31 mouse cellular contexts compared by ENCODE assay signal in genomic region chr2:38936721-38937378, GRCm38 (mm10). TPM values are rescaled to one million over a fixed set of nuclear protein-coding genes. Genes with fewer than 3 reads are reported as not detected.
A peak's percentile ranks its signal among the peaks of the same experiment; 100 is the strongest.
DNase-seq lines count a peak whose midpoint lies in the region; ATAC-seq and TF ChIP-seq lines count a peak whose summit lies in the region.
"Had no signal": no experiment of that assay in that cellular context is flagged by ENCODE, and none has a peak within 500 bp of the region (broad histone marks: within the 10 kb centered on the region; RNA-seq: fewer than 3 reads in every experiment).

No protein-coding gene starts in this region.

- no peaks in the 10 kb centered on the region for H3K9me3 ChIP-seq in midbrain, embryonic 11.5 days (ENCODE audit: control insufficient read depth, low read length)
- no peaks in the 10 kb centered on the region for H3K9me3 ChIP-seq in midbrain, postnatal 0 days (ENCODE audit: low read length)
- no peaks in the 10 kb centered on the region for H3K9me3 ChIP-seq in embryonic facial prominence, embryonic 15.5 days (replicated peaks)
- peaks cover 5% of the 10 kb centered on the region; the same call in 1 of the 2 replicates for H3K9me3 ChIP-seq in megakaryocyte, embryonic 14.5 days
- H3K9me3 ChIP-seq: forebrain, embryonic 12.5 days; hindbrain, embryonic 13.5 days; lung, embryonic 15.5 days; midbrain, embryonic 13.5 days had no signal

- H3K27ac ChIP-seq in gastrocnemius, adult 2 months, result peak overlapping the region; percentile 28; the same call in 1 of the 2 replicates
- H3K27ac ChIP-seq in midbrain, embryonic 11.5 days (ENCODE audit: low read depth, low read length), result no peak overlapping the region
- no peak overlapping the region for H3K27ac ChIP-seq in midbrain, postnatal 0 days (ENCODE audit: low read depth, low read length)
- no peak overlapping the region for H3K27ac ChIP-seq in embryonic facial prominence, embryonic 15.5 days (replicated peaks)
- H3K27ac ChIP-seq: forebrain, embryonic 12.5 days; hindbrain, embryonic 13.5 days; liver, embryonic 14.5 days; lung, embryonic 15.5 days; midbrain, embryonic 13.5 days had no signal

- no peak overlapping the region for H3K4me2 ChIP-seq in midbrain, embryonic 11.5 days
- H3K4me2 ChIP-seq in midbrain, postnatal 0 days (ENCODE audit: low read depth, low read length, poor library complexity, severe bottlenecking), result no peak overlapping the region
- no peak overlapping the region for H3K4me2 ChIP-seq in embryonic facial prominence, embryonic 15.5 days (replicated peaks)
- H3K4me2 ChIP-seq: forebrain, embryonic 12.5 days; heart, embryonic 11.5 days; hindbrain, embryonic 13.5 days; lung, embryonic 15.5 days; midbrain, embryonic 13.5 days had no signal

- H3K4me3 ChIP-seq in gastrocnemius, adult 2 months, result no peak overlapping the region
- H3K4me3 ChIP-seq in midbrain, embryonic 11.5 days (ENCODE audit: low read depth, low read length), result no peak overlapping the region
- no peak overlapping the region for H3K4me3 ChIP-seq in midbrain, postnatal 0 days (ENCODE audit: low read depth, low read length)
- no peak overlapping the region for H3K4me3 ChIP-seq in embryonic facial prominence, embryonic 15.5 days (replicated peaks)
- peak overlapping the region; percentile 18 for H3K4me3 ChIP-seq in megakaryocyte, embryonic 14.5 days (replicated peaks)
- H3K4me3 ChIP-seq: forebrain, embryonic 12.5 days; hindbrain, embryonic 13.5 days; lung, embryonic 15.5 days; midbrain, embryonic 13.5 days had no signal

- no peak for TF ChIP-seq CTCF in gastrocnemius, adult 2 months (IDR thresholded peaks at IDR 0.05)
- no peak for TF ChIP-seq CTCF in midbrain, postnatal 0 days (IDR thresholded peaks at IDR 0.05)

- DNase-seq in gastrocnemius, adult 2 months, result no peak
- DNase-seq in gastrocnemius, adult 8-10 months (ENCODE audit: low spot score in 2 of 2), result no peak
- peak; percentile 68 for DNase-seq in midbrain, embryonic 11.5 days (ENCODE audit: low spot score, missing footprints)
- DNase-seq in midbrain, postnatal 0 days (ENCODE audit: low spot score), result no peak
- no peak for DNase-seq in B cell, adult 2 months
- DNase-seq: adrenal gland, postnatal 14 days; cerebellum, adult 11 months; cerebellum, adult 9-10 months; embryo, embryonic 11 days; forebrain, postnatal 0 days; gastrocnemius, postnatal 14 days; heart, adult 18-20 months; heart, postnatal 4 days; kidney, adult 9 months; kidney, postnatal 10 days; layer of hippocampus, postnatal 36 days; liver; right cerebral cortex, adult 18-20 months; spleen, adult 18-20 months had no signal

- no peaks in the 10 kb centered on the region for H3K36me3 ChIP-seq in midbrain, embryonic 11.5 days (ENCODE audit: control insufficient read depth, insufficient read depth, low read length)
- H3K36me3 ChIP-seq in midbrain, postnatal 0 days (ENCODE audit: insufficient read depth, low read length), result no peaks in the 10 kb centered on the region
- H3K36me3 ChIP-seq in embryonic facial prominence, embryonic 15.5 days, result no peaks in the 10 kb centered on the region
- H3K36me3 ChIP-seq in megakaryocyte, embryonic 14.5 days (replicated peaks; ENCODE audit: low read length), result no peaks in the 10 kb centered on the region
- H3K36me3 ChIP-seq: forebrain, embryonic 12.5 days; hindbrain, embryonic 13.5 days; lung, embryonic 15.5 days; midbrain, embryonic 13.5 days had no signal

- no peaks in the 10 kb centered on the region for H3K27me3 ChIP-seq in midbrain, embryonic 11.5 days (ENCODE audit: control insufficient read depth, insufficient read depth, low read length)
- 0 out of 2 replicates have a peak, but pooled peaks cover 1% of the 10 kb centered on the region for H3K27me3 ChIP-seq in midbrain, postnatal 0 days (ENCODE audit: insufficient read depth, low read length)
- no peaks in the 10 kb centered on the region for H3K27me3 ChIP-seq in embryonic facial prominence, embryonic 15.5 days
- peaks cover 48% of the 10 kb centered on the region for H3K27me3 ChIP-seq in megakaryocyte, embryonic 14.5 days (replicated peaks)
- H3K27me3 ChIP-seq: hindbrain, embryonic 13.5 days; lung, embryonic 15.5 days; Patski had no signal

- no peak for ATAC-seq in midbrain, embryonic 11.5 days (ENCODE audit: low FRiP score)
- ATAC-seq in midbrain, postnatal 0 days (ENCODE audit: low FRiP score), result no peak
- ATAC-seq in embryonic facial prominence, embryonic 15.5 days (ENCODE audit: insufficient number of reproducible peaks, low FRiP score, low TSS enrichment, low read depth), result 0 out of 2 replicates have a peak, but pooled peaks have one; percentile 22
- ATAC-seq: forebrain, postnatal 0 days; intestine, embryonic 16.5 days; midbrain, embryonic 13.5 days; Patski had no signal

- WGBS in midbrain, embryonic 11.5 days, result 74% methylated on average over 9 of the region's 9 CpGs
- 73% methylated on average over 9 of the region's 9 CpGs for WGBS in midbrain, postnatal 0 days
- WGBS in embryonic facial prominence, embryonic 15.5 days, result 47% methylated on average over 9 of the region's 9 CpGs

- peaks cover 6% of the 10 kb centered on the region for H3K4me1 ChIP-seq in midbrain, embryonic 11.5 days (ENCODE audit: control insufficient read depth, insufficient read depth, low read length)
- H3K4me1 ChIP-seq in midbrain, postnatal 0 days (ENCODE audit: insufficient read depth, low read length), result no peaks in the 10 kb centered on the region
- H3K4me1 ChIP-seq in embryonic facial prominence, embryonic 15.5 days, result peaks cover 45% of the 10 kb centered on the region
- H3K4me1 ChIP-seq in megakaryocyte, embryonic 14.5 days, result peaks cover 4% of the 10 kb centered on the region

- intact Hi-C loops in gastrocnemius, adult 2 months (cut with DNase I), result no loop called here

- no peak overlapping the region for H3K9ac ChIP-seq in midbrain, embryonic 11.5 days (ENCODE audit: low read length)
- no peak overlapping the region for H3K9ac ChIP-seq in midbrain, postnatal 0 days (replicated peaks; ENCODE audit: low read length, poor library complexity, severe bottlenecking)
- no peak overlapping the region for H3K9ac ChIP-seq in embryonic facial prominence, embryonic 15.5 days
- H3K9ac ChIP-seq: forebrain, embryonic 12.5 days; forebrain, postnatal 0 days; hindbrain, embryonic 13.5 days; liver, embryonic 14.5 days; lung, embryonic 15.5 days; midbrain, embryonic 13.5 days had no signal

RNA-seq across cellular contexts. Expression of gene Olfml2a, which starts 5.1 kb away (rescaled TPM):
- total RNA-seq in gastrocnemius, adult 2 months (2021), result 1 to 10 TPM; 4.2 to 6.6 TPM
- 1 to 10 TPM; 3.1 to 4.6 (median 3.3) TPM for total RNA-seq in gastrocnemius, adult 8-10 months (2022)
- polyA plus RNA-seq in midbrain, embryonic 11.5 days (2014; fragmentation: Nextera tagmentation; extraction: Ambion mirVana), result 1.9 and 2.2 TPM in 2 replicates
- total RNA-seq in midbrain, postnatal 0 days (2014; rRNA removed), result 10.0 and 10.6 TPM in 2 replicates
- polyA plus RNA-seq in midbrain, postnatal 0 days (2015; fragmentation: Nextera tagmentation; extraction: Ambion mirVana), result 2.7 and 3.1 TPM in 2 replicates
- polyA plus RNA-seq in embryonic facial prominence, embryonic 15.5 days (2015; fragmentation: Nextera tagmentation; extraction: Ambion mirVana), result 14.9 and 17.9 TPM in 2 replicates
- not detected in 2 replicates for polyA plus RNA-seq in megakaryocyte, embryonic 14.5 days (2012; ENCODE audit: insufficient read depth, low replicate concordance)
- total RNA-seq: monocyte, adult 5-6 weeks; neutrophil, adult 5-6 weeks had no signal

RNA-seq across cellular contexts. Expression of gene Nr6a1, which starts 9.4 kb away (rescaled TPM):
- total RNA-seq in gastrocnemius, adult 2 months (2021), result 1 to 10 TPM; 3.4 to 4.8 TPM
- 1 to 10 TPM; 4.5 to 7.1 (median 5.3) TPM for total RNA-seq in gastrocnemius, adult 8-10 months (2022)
- polyA plus RNA-seq in midbrain, embryonic 11.5 days (2014; fragmentation: Nextera tagmentation; extraction: Ambion mirVana), result 4.4 and 5.2 TPM in 2 replicates
- total RNA-seq in midbrain, postnatal 0 days (2014; rRNA removed), result 4.9 and 11.5 TPM in 2 replicates
- polyA plus RNA-seq in midbrain, postnatal 0 days (2015; fragmentation: Nextera tagmentation; extraction: Ambion mirVana), result 0.93 and 0.98 TPM in 2 replicates
- 1.2 and 1.6 TPM in 2 replicates for polyA plus RNA-seq in embryonic facial prominence, embryonic 15.5 days (2015; fragmentation: Nextera tagmentation; extraction: Ambion mirVana)
- 0.25 TPM in 1 of 2 replicates, not detected in the other for polyA plus RNA-seq in megakaryocyte, embryonic 14.5 days (2012; ENCODE audit: insufficient read depth, low replicate concordance)
